1 mouse cellular context compared by ENCODE assay signal in genomic region chr5:124022365-124022764, GRCm38 (mm10).
A peak's percentile ranks its signal among the peaks of the same experiment; 100 is the strongest.
TF ChIP-seq lines count a peak whose summit lies in the region.

No protein-coding gene starts in this region.

TF ChIP-seq in MEL, 35 proteins besides CTCF, POLR2A, EP300 and RAD21 (continued from another document):
- TF ChIP-seq POLR2AphosphoS2 (IDR thresholded peaks at IDR 0.05; ENCODE audit: low read length) (no peak), TCF12 (IDR thresholded peaks at IDR 0.05; ENCODE audit: low read depth, low read length) (peak; percentile 62; the same call in 1 of the 2 replicates), MAFK (IDR thresholded peaks at IDR 0.05; ENCODE audit: borderline replicate concordance, low read depth, low read length) (no peak), HCFC1 (IDR thresholded peaks at IDR 0.05; ENCODE audit: low read depth, low read length) (peak; percentile 52; the same call in 1 of the 2 replicates), ZNF384 (IDR thresholded peaks at IDR 0.05; ENCODE audit: low read depth, low read length) (peak; percentile 84), ELF1 (IDR thresholded peaks at IDR 0.05; ENCODE audit: low read depth, low read length) (peak; percentile 69; the same call in 1 of the 2 replicates), E2F4 (IDR thresholded peaks at IDR 0.05; ENCODE audit: borderline replicate concordance, low read depth, low read length) (no peak), SMC3 (IDR thresholded peaks at IDR 0.05; ENCODE audit: low read depth, low read length) (no peak), MEF2A (IDR thresholded peaks at IDR 0.05; ENCODE audit: extremely low read depth, insufficient replicate concordance, low read depth, low read length, poor library complexity, severe bottlenecking) (no peak), ZC3H11A (IDR thresholded peaks at IDR 0.05; ENCODE audit: low read depth, low read length) (no peak), UBTF (IDR thresholded peaks at IDR 0.05; ENCODE audit: borderline replicate concordance, insufficient read depth, low read depth, low read length) (no peak), CHD2 (IDR thresholded peaks at IDR 0.05; ENCODE audit: low read length) (peak; percentile 17; the same call in 1 of the 2 replicates), MXI1 (IDR thresholded peaks at IDR 0.05; ENCODE audit: low read depth, low read length) (peak; percentile 26; the same call in 1 of the 2 replicates), NELFE (IDR thresholded peaks at IDR 0.05; ENCODE audit: low read depth, low read length) (no peak), ZMIZ1 (IDR thresholded peaks at IDR 0.05; ENCODE audit: low read depth, low read length) (no peak), ZKSCAN1 (IDR thresholded peaks at IDR 0.05; ENCODE audit: low read depth, low read length) (no peak), TAL1 (IDR thresholded peaks at IDR 0.05; ENCODE audit: low read length) (no peak), SIN3A (IDR thresholded peaks at IDR 0.05; ENCODE audit: low read length) (peak; percentile 77), CHD1 (IDR thresholded peaks at IDR 0.05; ENCODE audit: low read depth, low read length) (no peak), TBP (IDR thresholded peaks at IDR 0.05; ENCODE audit: low read depth, low read length) (no peak), GABPA (IDR thresholded peaks at IDR 0.05; ENCODE audit: low read depth, low read length) (no peak), MYB (IDR thresholded peaks at IDR 0.05; ENCODE audit: low read depth, low read length) (no peak), KAT2A (conservative IDR thresholded peaks at IDR 0.05; ENCODE audit: low read depth, low read length) (no peak), MYC (IDR thresholded peaks at IDR 0.05; ENCODE audit: low read depth, low read length) (peak; percentile 78; the same call in 1 of the 2 replicates), MAX (IDR thresholded peaks at IDR 0.05; ENCODE audit: low read length) (no peak; the same call in 1 of the 2 replicates), RCOR1 (IDR thresholded peaks at IDR 0.05; ENCODE audit: low read depth, low read length) (peak; percentile 44; the same call in 1 of the 2 replicates)
